Mouse (Mus musculus) embryonic fibroblast, embryonic 13.5 days (primary cell): ENCODE data around the gene Sfxn5.

ENCODE experiments used
- CTCF ChIP-seq: IDR thresholded peaks from 2 replicates; pipeline ENCODE4 v1.5.1; 2011; ENCODE audit warnings: mild to moderate bottlenecking, control low read depth, low read length, moderate library complexity, borderline replicate concordance; ENCODE audit not compliant: insufficient read depth
- POLR2A ChIP-seq: IDR thresholded peaks from 2 replicates; pipeline ENCODE4 v1.6.1; 2011; ENCODE audit warnings: low read depth, mild to moderate bottlenecking, control low read depth, low read length, moderate library complexity

- no peak for TF ChIP-seq CTCF
- no peak for TF ChIP-seq POLR2A
Observed at GRCm38 (mm10) chr6:85230762-85231161, 102.5 kb downstream of the Sfxn5 start.
